Mouse (Mus musculus) neural tube, embryonic 12.5 days (tissue): ENCODE data around the gene Tnf. TPM values are rescaled to one million over a fixed set of nuclear protein-coding genes. Genes with fewer than 3 reads are reported as not detected.
A peak's percentile ranks its signal among the peaks of the same experiment; 100 is the strongest.

Experiments
- ATAC-seq: fragments of 200-750 bp; cut with Nextera tagmentation; 2 replicates; pipeline ENCODE4 v1.8.0; 2017; ENCODE audit warnings: low read depth, mild to moderate bottlenecking, moderate TSS enrichment, moderate library complexity; ENCODE audit not compliant: low FRiP score
- H3K27ac ChIP-seq: fragments of 300-500 bp; sonication (generic); 2 replicates; pipeline ENCODE4 v1.5.1; 2016
- H3K27me3 ChIP-seq: fragments of 300-500 bp; sonication (generic); replicated peaks from 2 replicates; pipeline ENCODE4 v1.6.1; 2016; ENCODE audit warnings: mild to moderate bottlenecking
- H3K36me3 ChIP-seq: fragments of 300-500 bp; sonication (generic); 2 replicates; pipeline ENCODE4 v1.6.1; 2016; ENCODE audit warnings: mild to moderate bottlenecking
- H3K4me1 ChIP-seq: fragments of 300-500 bp; sonication (generic); 2 replicates; pipeline ENCODE4 v1.6.1; 2016
- H3K4me2 ChIP-seq: fragments of 300-500 bp; sonication (generic); replicated peaks from 2 replicates; pipeline ENCODE4 v1.6.1; 2016; ENCODE audit warnings: mild to moderate bottlenecking
- H3K4me3 ChIP-seq: fragments of 300-500 bp; sonication (generic); 2 replicates; pipeline ENCODE4 v1.5.1; 2016
- H3K9ac ChIP-seq: fragments of 300-500 bp; sonication (generic); 2 replicates; pipeline ENCODE4 v1.6.1; 2016; ENCODE audit warnings: mild to moderate bottlenecking
- H3K9me3 ChIP-seq: fragments of 300-500 bp; sonication (generic); 2 replicates; pipeline ENCODE4 v1.6.1; 2016; ENCODE audit warnings: mild to moderate bottlenecking
- WGBS: fragments of 180-500 bp; shearing (Covaris S2); methylation state at CpG from one replicate; pipeline ENCODE4 v1.1.7; 2016; 5-methylcytosine and 5-hydroxymethylcytosine counted together
- polyA plus RNA-seq: library from polyadenylated mRNA; unstranded; fragments of >200 nt; fragmentation: Nextera tagmentation; extraction: Ambion mirVana; gene quantifications from 2 replicates; pipeline ENCODE4 v1.2.1, GENCODE M21; 2016

Tnf gene
- polyA plus RNA-seq, 1 experiment from 2014 or later, result not detected

- Histone ChIP-seq H3K27ac (no peak overlapping the region), H3K4me3 (no peak overlapping the region), H3K4me2 (peak overlapping the region; percentile 14; the same call in 1 of the 2 replicates), H3K9ac (no peak overlapping the region), H3K27me3 (no peaks in the 10 kb centered on the region), H3K36me3 (peaks cover 37% of the 10 kb centered on the region), H3K9me3 (no peaks in the 10 kb centered on the region), H3K4me1 (peaks cover 26% of the 10 kb centered on the region)
- WGBS, result 14% methylated on average over 12 of the region's 12 CpGs
- ATAC-seq, result no peak
These were observed 30.2 kb upstream of the Tnf start for GRCm38 (mm10) chr17:35232043-35232442.

GRCm38 (mm10) chr17:35231022-35231421 lies 29.2 kb upstream of the Tnf start:
- H3K9me3 ChIP-seq, result no peaks in the 10 kb centered on the region
- peaks cover 20% of the 10 kb centered on the region; the same call in 1 of the 2 replicates for H3K4me1 ChIP-seq
- H3K27me3 ChIP-seq, result no peaks in the 10 kb centered on the region
- WGBS, result 95% methylated on average over 10 of the region's 10 CpGs
- ATAC-seq, result no peak
- H3K4me2 ChIP-seq, result no peak overlapping the region
- no peak overlapping the region for H3K4me3 ChIP-seq
- H3K27ac ChIP-seq, result no peak overlapping the region
- peaks cover 41% of the 10 kb centered on the region for H3K36me3 ChIP-seq
- no peak overlapping the region for H3K9ac ChIP-seq

GRCm38 (mm10) chr17:35226561-35227046 lies 24.8 kb upstream of the Tnf start:
- Histone ChIP-seq H3K36me3 (peaks cover 54% of the 10 kb centered on the region), H3K4me1 (no peaks in the 10 kb centered on the region), H3K9ac (no peak overlapping the region), H3K27ac (no peak overlapping the region), H3K27me3 (no peaks in the 10 kb centered on the region), H3K4me3 (no peak overlapping the region), H3K9me3 (no peaks in the 10 kb centered on the region), H3K4me2 (no peak overlapping the region)
- no peak for ATAC-seq
- 89% methylated on average over 14 of the region's 14 CpGs for WGBS

GRCm38 (mm10) chr17:35225456-35225855 lies 23.6 kb upstream of the Tnf start:
- Histone ChIP-seq H3K4me2 (no peak overlapping the region), H3K4me1 (no peaks in the 10 kb centered on the region; the same call in 1 of the 2 replicates), H3K9me3 (no peaks in the 10 kb centered on the region), H3K4me3 (no peak overlapping the region), H3K36me3 (peaks cover 54% of the 10 kb centered on the region), H3K27me3 (no peaks in the 10 kb centered on the region), H3K9ac (no peak overlapping the region), H3K27ac (no peak overlapping the region)
- ATAC-seq, result no peak
- 95% methylated on average over 5 of the region's 5 CpGs for WGBS

- Histone ChIP-seq H3K4me3 (no peak overlapping the region), H3K9me3 (no peaks in the 10 kb centered on the region), H3K4me2 (no peak overlapping the region), H3K9ac (no peak overlapping the region), H3K36me3 (peaks cover 56% of the 10 kb centered on the region), H3K27me3 (no peaks in the 10 kb centered on the region), H3K4me1 (no peaks in the 10 kb centered on the region; the same call in 1 of the 2 replicates), H3K27ac (no peak overlapping the region)
- ATAC-seq, result no peak
- 95% methylated on average over 4 of the region's 4 CpGs for WGBS
These were observed 22.8 kb upstream of the Tnf start for GRCm38 (mm10) chr17:35224641-35225040.

- ATAC-seq, result no peak
- H3K4me3 ChIP-seq, result no peak overlapping the region
- H3K36me3 ChIP-seq, result peaks cover 37% of the 10 kb centered on the region
- no peaks in the 10 kb centered on the region; the same call in 1 of the 2 replicates for H3K4me1 ChIP-seq
- 77% methylated on average over 6 of the region's 6 CpGs for WGBS
- H3K9me3 ChIP-seq, result no peaks in the 10 kb centered on the region
- H3K4me2 ChIP-seq, result no peak overlapping the region
- H3K9ac ChIP-seq, result 0 out of 2 replicates have a peak overlapping the region, but pooled peaks have one; percentile 3
- H3K27me3 ChIP-seq, result no peaks in the 10 kb centered on the region
- no peak overlapping the region for H3K27ac ChIP-seq
These were observed 20.5 kb upstream of the Tnf start for GRCm38 (mm10) chr17:35222299-35222698.

GRCm38 (mm10) chr17:35220156-35220952 lies 18.5 kb upstream of the Tnf start, which contains the start of gene Gm16181:
Gm16181 (plus strand) TSS chr17:35220834.
- Histone ChIP-seq H3K4me3 (no peak within 1 kb of the TSS), H3K9me3 (no peaks in the 10 kb centered on the region), H3K4me1 (no peaks in the 10 kb centered on the region; the same call in 1 of the 2 replicates), H3K36me3 (peaks cover 27% of the 10 kb centered on the region), H3K4me2 (no peak within 1 kb of the TSS), H3K27ac (0 out of 2 replicates have a peak within 1 kb of the TSS, but pooled peaks have one; percentile 12), H3K27me3 (no peaks in the 10 kb centered on the region), H3K9ac (no peak within 1 kb of the TSS)
- 85% methylated on average over 28 of the region's 28 CpGs for WGBS
- ATAC-seq, result no peak

GRCm38 (mm10) chr17:35219601-35220041 lies 17.8 kb upstream of the Tnf start:
- no peak overlapping the region for H3K4me3 ChIP-seq
- H3K9me3 ChIP-seq, result no peaks in the 10 kb centered on the region
- no peak for ATAC-seq
- no peak overlapping the region for H3K9ac ChIP-seq
- WGBS, result 87% methylated on average over 6 of the region's 6 CpGs
- no peak overlapping the region for H3K4me2 ChIP-seq
- H3K27ac ChIP-seq, result 0 out of 2 replicates have a peak overlapping the region, but pooled peaks have one; percentile 4
- H3K27me3 ChIP-seq, result no peaks in the 10 kb centered on the region
- H3K36me3 ChIP-seq, result peaks cover 21% of the 10 kb centered on the region
- H3K4me1 ChIP-seq, result no peaks in the 10 kb centered on the region; the same call in 1 of the 2 replicates

- Histone ChIP-seq H3K27me3 (no peaks in the 10 kb centered on the region), H3K9ac (no peak overlapping the region), H3K4me2 (no peak overlapping the region), H3K27ac (no peak overlapping the region), H3K4me1 (no peaks in the 10 kb centered on the region; the same call in 1 of the 2 replicates), H3K36me3 (peaks cover 21% of the 10 kb centered on the region), H3K4me3 (no peak overlapping the region), H3K9me3 (no peaks in the 10 kb centered on the region)
- 85% methylated on average over 18 of the region's 18 CpGs for WGBS
- no peak for ATAC-seq
These were observed 16.8 kb upstream of the Tnf start for GRCm38 (mm10) chr17:35218516-35219193.

- Histone ChIP-seq H3K4me3 (no peak overlapping the region), H3K9ac (no peak overlapping the region), H3K4me1 (no peaks in the 10 kb centered on the region), H3K9me3 (no peaks in the 10 kb centered on the region), H3K27me3 (no peaks in the 10 kb centered on the region), H3K36me3 (no peaks in the 10 kb centered on the region), H3K27ac (no peak overlapping the region), H3K4me2 (no peak overlapping the region)
- 94% methylated on average over 5 of the region's 5 CpGs for WGBS
- ATAC-seq, result no peak
These were observed 11.3 kb upstream of the Tnf start for GRCm38 (mm10) chr17:35213071-35213470.

- H3K36me3 ChIP-seq, result no peaks in the 10 kb centered on the region
- no peaks in the 10 kb centered on the region for H3K4me1 ChIP-seq
- no peak overlapping the region for H3K27ac ChIP-seq
- H3K4me2 ChIP-seq, result no peak overlapping the region
- no peak overlapping the region for H3K9ac ChIP-seq
- H3K4me3 ChIP-seq, result no peak overlapping the region
- no peak for ATAC-seq
- 82% methylated on average over 3 of the region's 3 CpGs for WGBS
- no peaks in the 10 kb centered on the region for H3K9me3 ChIP-seq
- no peaks in the 10 kb centered on the region for H3K27me3 ChIP-seq
These were observed 8.8 kb upstream of the Tnf start for GRCm38 (mm10) chr17:35210593-35210992.
